In genomic region chr3:145757844-145758243, GRCm38 (mm10) we compare ENCODE assay signal across 10 mouse cellular contexts. TPM values are rescaled to one million over a fixed set of nuclear protein-coding genes. Genes with fewer than 3 reads are reported as not detected.
DNase-seq lines count a peak whose midpoint lies in the region; ATAC-seq and TF ChIP-seq lines count a peak whose summit lies in the region.
"Had no signal": no experiment of that assay in that cellular context is flagged by ENCODE, and none has a peak within 500 bp of the region (broad histone marks: within the 10 kb centered on the region; RNA-seq: fewer than 3 reads in every experiment).

No protein-coding gene starts in this region.

- TF ChIP-seq EP300 in heart, adult 2 months (IDR thresholded peaks at IDR 0.05; ENCODE audit: insufficient read depth, low read depth, low read length), result no peak
- TF ChIP-seq EP300 in liver, postnatal 0 days (IDR thresholded peaks at IDR 0.05; ENCODE audit: low read depth), result no peak

- peak overlapping the region; percentile 98 for H3K4me2 ChIP-seq in hindbrain, embryonic 14.5 days (replicated peaks)
- H3K4me2 ChIP-seq in liver, postnatal 0 days (ENCODE audit: low read depth, low read length), result peak overlapping the region; percentile 85

- no peak for TF ChIP-seq CTCF in heart, adult 2 months (IDR thresholded peaks at IDR 0.05)
- TF ChIP-seq CTCF in liver, postnatal 0 days (IDR thresholded peaks at IDR 0.05; ENCODE audit: low read depth), result no peak

- whole genome bisulfite sequencing in heart, adult 2 months, result 50% methylated on average over 4 of the region's 4 CpGs
- 58% methylated on average over 4 of the region's 4 CpGs for WGBS in hindbrain, embryonic 14.5 days
- 19% methylated on average over 4 of the region's 4 CpGs for WGBS in liver, postnatal 0 days (ENCODE audit: insufficient replicate concordance)

- H3K9ac ChIP-seq in heart, adult 2 months (ENCODE audit: low read depth, low read length), result no peak overlapping the region
- peak overlapping the region; percentile 90; the same call in 1 of the 2 replicates for H3K9ac ChIP-seq in hindbrain, embryonic 14.5 days
- no peak overlapping the region for H3K9ac ChIP-seq in liver, postnatal 0 days (replicated peaks)

- H3K27me3 ChIP-seq in heart, adult 2 months (ENCODE audit: control insufficient read depth, insufficient read depth, low read length), result no peaks in the 10 kb centered on the region
- no peaks in the 10 kb centered on the region for H3K27me3 ChIP-seq in hindbrain, embryonic 14.5 days (ENCODE audit: control insufficient read depth, insufficient read depth, low read length)
- peaks cover 14% of the 10 kb centered on the region for H3K27me3 ChIP-seq in liver, postnatal 0 days (ENCODE audit: insufficient read depth, low read length)

- no peaks in the 10 kb centered on the region for H3K36me3 ChIP-seq in heart, adult 2 months (ENCODE audit: control insufficient read depth, insufficient read depth, low read length)
- H3K36me3 ChIP-seq in hindbrain, embryonic 14.5 days (replicated peaks; ENCODE audit: control insufficient read depth, insufficient read depth), result no peaks in the 10 kb centered on the region
- H3K36me3 ChIP-seq in liver, postnatal 0 days (replicated peaks; ENCODE audit: insufficient read depth, low read length), result no peaks in the 10 kb centered on the region

- intact Hi-C loops in heart, adult 2 months (cut with DNase I), result loop anchor here (2.0 to 10.0 kb wide), 3 partner anchors 105 to 283 kb away; no protein-coding TSS in a partner anchor
- intact Hi-C loops in heart, postnatal 25 days (cut with DNase I), result no loop called here
- intact Hi-C loops in left cerebral cortex, postnatal 4 days (cut with DNase I), result loop anchor here (10.0 kb wide), 1 partner anchor 137 kb away; no protein-coding TSS in a partner anchor

- H3K9me3 ChIP-seq in hindbrain, embryonic 14.5 days (ENCODE audit: control insufficient read depth, low read length), result no peaks in the 10 kb centered on the region
- no peaks in the 10 kb centered on the region for H3K9me3 ChIP-seq in liver, postnatal 0 days (ENCODE audit: low read length)

- no peaks in the 10 kb centered on the region for H3K79me2 ChIP-seq in heart, adult 2 months (replicated peaks; ENCODE audit: control insufficient read depth, insufficient read depth, low read length)

- no peak for DNase-seq in heart, adult 2 months
- DNase-seq in heart, postnatal 25 days (ENCODE audit: low spot score), result no peak
- peak; percentile 21 for DNase-seq in ES-CJ7 (ENCODE audit: low read depth, low spot score)
- no peak for DNase-seq in hindbrain, embryonic 14.5 days (ENCODE audit: low spot score)
- DNase-seq in liver, postnatal 0 days, result no peak
- DNase-seq in left cerebral cortex, postnatal 4 days, result no peak
- no peak for DNase-seq in natural killer cell, adult 2 months (ENCODE audit: low spot score in 2 of 2)
- DNase-seq: B cell, adult 2 months had no signal

- H3K4me1 ChIP-seq in heart, adult 2 months (ENCODE audit: control insufficient read depth, insufficient read depth, low read length), result peaks cover 1% of the 10 kb centered on the region; the same call in 1 of the 2 replicates
- H3K4me1 ChIP-seq in hindbrain, embryonic 14.5 days (replicated peaks; ENCODE audit: control insufficient read depth, insufficient read depth, low read length), result peaks cover 12% of the 10 kb centered on the region; the same call in 1 of the 2 replicates
- peaks cover 12% of the 10 kb centered on the region for H3K4me1 ChIP-seq in liver, postnatal 0 days (ENCODE audit: insufficient read depth)

- TF ChIP-seq POLR2A in heart, adult 2 months (IDR thresholded peaks at IDR 0.05; ENCODE audit: insufficient read depth, low read depth, low read length), result no peak

- peak overlapping the region; percentile 60; the same call in 1 of the 2 replicates for H3K4me3 ChIP-seq in heart, adult 2 months
- peak overlapping the region; percentile 66; the same call in 1 of the 2 replicates for H3K4me3 ChIP-seq in hindbrain, embryonic 14.5 days (replicated peaks; ENCODE audit: low read length)
- 0 out of 2 replicates have a peak overlapping the region, but pooled peaks have one; percentile 58 for H3K4me3 ChIP-seq in liver, postnatal 0 days (ENCODE audit: low read depth, low read length)

- no peak for ATAC-seq in hindbrain, embryonic 14.5 days (ENCODE audit: low FRiP score)
- no peak for ATAC-seq in liver, postnatal 0 days
- no peak for ATAC-seq in frontal cortex, adult (ENCODE audit: low TSS enrichment)
- ATAC-seq: activated CD4-positive, CD25-positive, alpha-beta regulatory T cell, adult 4 months had no signal

- H3K27ac ChIP-seq in heart, adult 2 months, result no peak overlapping the region
- no peak overlapping the region for H3K27ac ChIP-seq in hindbrain, embryonic 14.5 days
- no peak overlapping the region for H3K27ac ChIP-seq in liver, postnatal 0 days (ENCODE audit: low read depth)

RNA-seq across cellular contexts. Expression of gene Ddah1, which starts 0.6 kb away (rescaled TPM):
- total RNA-seq in heart, adult 2 months (2021), result 1 to 10 TPM; 5.4 to 5.9 TPM
- polyA plus RNA-seq in heart, adult 2 months (2012; rRNA removed), result 4.5 and 15.8 TPM in 2 replicates
- total RNA-seq in heart, postnatal 25 days (2021), result 1 to 10 TPM; 8.6 to 9.6 TPM
- 102 and 117 TPM in 2 replicates for polyA plus RNA-seq in hindbrain, embryonic 14.5 days (2014; fragmentation: Nextera tagmentation; extraction: Ambion mirVana)
- polyA plus RNA-seq in liver, postnatal 0 days (2015; fragmentation: Nextera tagmentation; extraction: Ambion mirVana), result 45.1 and 60.8 TPM in 2 replicates
- total RNA-seq in left cerebral cortex, postnatal 4 days (2021), result 100 to 1,000 TPM in 1 of 2 experiments, 10 to 100 TPM in 1; 97.6 to 108 TPM
- polyA plus RNA-seq: activated CD4-positive, CD25-positive, alpha-beta regulatory T cell, adult 4 months had no signal

Comparison
In these comparisons a context has a peak if more than half of its experiments do, and no peak if none do; other contexts are left out.
1. RNA of gene Ddah1, which starts 0.6 kb away (total RNA-seq): 97.6 to 108 TPM in left cerebral cortex, postnatal 4 days; 8.6 to 9.6 TPM in heart, postnatal 25 days and 5.4 to 5.9 TPM in heart, adult 2 months; every median in the first group is over 4 times any median in the second.
2. Peak in every context shown above with its lines, with median percentiles within 50 percentile points of each other: H3K4me3 ChIP-seq.